Mouse (Mus musculus): Measurements from ENCODE around the gene Tbl3.

- TF ChIP-seq CTCF (IDR thresholded peaks at IDR 0.05; ENCODE audit: low read depth) (no peak), EP300 (IDR thresholded peaks at IDR 0.05; ENCODE audit: low read depth) (no peak)
Measured at GRCm38 (mm10) chr17:24729067-24729466, 21.6 kb upstream of the Tbl3 start.

All from liver, embryonic 14.5 days (tissue).